Mouse (Mus musculus) right cerebral cortex, adult 18-20 months (tissue): ENCODE data around the gene Carmil1.

Experiments used
- DNase-seq: peaks from one replicate; pipeline ENCODE4 v3.0.0; 2022; ENCODE audit warnings: mixed read lengths

Gene Carmil1

GRCm38 (mm10) chr13:24257809-24258208, 22.8 kb downstream of the Carmil1 start:
- DNase-seq = no peak

DNA sequence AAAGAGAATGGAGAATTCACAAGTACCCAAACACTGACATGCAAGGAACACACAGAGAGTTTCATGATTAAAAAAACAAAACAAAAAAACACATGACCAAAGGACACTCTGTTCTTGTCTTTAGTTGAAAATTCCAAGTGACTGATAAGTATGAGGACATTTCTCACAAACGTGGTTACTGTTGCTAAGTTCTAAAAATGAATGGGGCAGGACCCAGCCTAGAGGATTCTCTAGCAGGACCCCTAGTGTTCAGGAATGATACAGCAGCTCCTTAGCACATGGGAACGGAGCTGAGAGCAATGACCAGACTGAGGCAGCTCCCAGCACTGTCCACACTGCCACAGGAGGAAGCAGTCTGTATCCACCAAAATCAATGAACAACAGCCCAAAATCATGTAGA, 26.6 kb downstream of the Carmil1 start:
- DNase-seq = no peak

DNA sequence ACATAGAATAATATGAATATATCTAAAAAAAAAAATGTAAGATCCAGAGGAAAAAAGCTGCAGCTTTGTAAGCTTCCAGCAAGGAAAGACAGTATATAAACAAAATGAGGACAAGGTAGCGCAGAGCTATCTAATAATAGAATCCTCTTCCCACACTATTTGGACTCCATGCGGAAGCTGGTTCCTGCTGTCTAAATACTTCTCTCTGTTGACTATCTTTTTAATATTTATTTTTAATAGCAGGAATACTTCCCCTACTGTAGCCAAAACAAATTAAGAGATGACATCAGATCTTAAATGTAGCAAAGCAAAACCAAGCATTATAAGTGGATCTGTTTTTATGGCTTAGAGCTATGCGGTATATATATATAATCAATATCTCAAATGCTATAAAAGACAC, 27.0 kb downstream of the Carmil1 start:
- DNase-seq = no peak

DNA sequence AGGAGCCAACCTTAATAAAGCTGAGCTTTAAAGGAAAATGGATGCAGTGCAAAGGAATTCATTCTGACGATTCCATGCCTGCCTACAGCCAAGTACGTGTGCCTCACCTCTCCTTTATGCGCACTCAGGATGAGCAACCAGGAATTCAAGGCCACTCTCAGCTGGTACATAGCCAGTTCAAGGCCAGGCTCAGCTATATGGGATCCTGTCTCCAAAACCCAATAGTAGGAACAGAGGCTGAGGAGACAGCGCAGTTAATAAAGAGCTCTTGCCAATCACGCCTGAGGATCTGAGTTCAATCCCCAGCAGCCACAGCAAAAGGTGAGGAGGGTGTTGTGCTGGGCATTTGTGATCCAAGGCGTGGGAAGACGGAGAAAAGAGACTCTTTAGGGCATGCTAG, 29.4 kb downstream of the Carmil1 start:
- DNase-seq = no peak

- DNase-seq = no peak
Measured at GRCm38 (mm10) chr13:24247928-24248327, 32.7 kb downstream of the Carmil1 start.

DNA sequence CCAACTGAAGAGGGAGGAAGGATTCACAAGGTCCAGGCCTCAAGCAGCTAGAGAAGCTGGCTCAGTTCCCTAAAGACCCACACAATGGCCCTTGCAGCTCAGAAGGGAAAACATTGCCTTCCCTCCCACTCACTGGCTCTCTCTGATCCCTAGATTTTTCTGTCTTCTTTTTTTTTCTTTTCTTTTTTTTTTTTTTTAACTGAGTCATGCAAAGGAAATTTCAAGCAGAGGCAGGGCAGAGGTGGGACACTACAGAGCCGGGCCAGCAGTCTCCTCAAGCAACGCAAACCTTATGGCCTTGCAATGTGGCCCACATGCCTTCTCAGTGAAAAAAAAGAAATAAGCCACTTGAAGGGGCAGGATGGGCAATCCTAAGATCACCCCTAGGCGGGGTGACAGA, 33.2 kb downstream of the Carmil1 start:
- DNase-seq = no peak

- DNase-seq = no peak
Measured at GRCm38 (mm10) chr13:24246266-24246665, 34.3 kb downstream of the Carmil1 start.

DNA sequence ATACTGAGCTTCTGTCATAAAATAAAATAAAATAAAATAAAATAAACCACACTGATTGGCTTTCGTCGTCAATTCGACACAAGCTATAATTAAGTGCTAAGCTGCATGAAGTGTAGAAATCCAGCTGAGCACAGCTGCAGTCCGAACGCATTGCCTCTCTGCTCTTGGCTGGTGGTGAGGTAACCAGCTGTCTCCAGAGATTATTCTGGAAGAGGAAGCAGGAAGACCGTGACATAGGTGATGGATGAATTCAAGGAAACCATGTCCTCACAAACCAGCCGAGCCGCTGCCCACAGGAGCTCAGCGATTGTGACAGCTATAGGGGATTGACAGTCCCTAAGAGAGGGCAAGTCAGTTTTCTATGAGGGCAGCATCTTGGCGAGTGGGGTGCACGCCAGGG, 36.0 kb downstream of the Carmil1 start:
- no peak for DNase-seq

GRCm38 (mm10) chr13:24243964-24244363, 36.6 kb downstream of the Carmil1 start:
- no peak for DNase-seq

- DNase-seq = no peak
Measured at GRCm38 (mm10) chr13:24242429-24243106, 38.0 kb downstream of the Carmil1 start.

GRCm38 (mm10) chr13:24241201-24241600, 39.4 kb downstream of the Carmil1 start:
- no peak for DNase-seq

DNA sequence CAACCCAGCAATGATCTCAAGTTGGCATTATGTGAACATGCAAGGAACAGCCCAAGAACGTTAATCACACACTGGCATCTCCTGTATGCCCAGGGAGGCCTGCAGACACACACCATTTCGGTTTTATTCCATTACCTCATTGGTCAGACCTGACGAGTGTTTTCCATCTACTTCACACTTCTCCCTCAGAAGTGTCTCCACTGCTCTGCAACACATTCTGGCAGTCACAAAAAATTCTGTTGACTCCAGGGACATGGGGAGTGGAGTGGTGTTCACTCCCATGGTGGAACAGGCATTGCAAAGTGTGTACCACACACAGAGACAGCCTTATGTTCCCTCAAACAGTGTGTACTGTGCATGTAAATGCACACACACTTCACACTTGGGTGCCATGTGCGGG, 40.2 kb downstream of the Carmil1 start:
- DNase-seq = no peak

- no peak for DNase-seq
Measured at GRCm38 (mm10) chr13:24238456-24239120, 42.0 kb downstream of the Carmil1 start.

DNA sequence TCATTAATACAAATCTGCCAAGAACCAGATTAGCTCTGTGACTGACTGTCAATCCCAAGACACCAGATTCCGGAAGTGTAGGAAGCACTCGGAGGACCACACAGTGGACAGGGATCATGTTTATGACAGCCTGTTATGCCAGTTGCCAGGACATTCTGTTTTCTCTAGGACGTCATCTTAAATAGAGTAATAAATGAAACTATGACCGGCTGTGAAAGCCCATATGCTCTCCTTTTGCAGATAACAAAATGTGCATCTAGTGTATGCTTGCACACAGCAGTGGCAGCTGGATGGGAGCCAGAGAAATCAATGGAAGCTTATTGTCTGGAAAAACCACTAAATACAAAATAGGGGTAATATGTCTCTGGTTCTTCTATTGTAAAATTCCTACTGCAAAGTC, 43.9 kb downstream of the Carmil1 start:
- no peak for DNase-seq

- DNase-seq = no peak
Measured at GRCm38 (mm10) chr13:24232750-24233149, 47.8 kb downstream of the Carmil1 start.

DNA sequence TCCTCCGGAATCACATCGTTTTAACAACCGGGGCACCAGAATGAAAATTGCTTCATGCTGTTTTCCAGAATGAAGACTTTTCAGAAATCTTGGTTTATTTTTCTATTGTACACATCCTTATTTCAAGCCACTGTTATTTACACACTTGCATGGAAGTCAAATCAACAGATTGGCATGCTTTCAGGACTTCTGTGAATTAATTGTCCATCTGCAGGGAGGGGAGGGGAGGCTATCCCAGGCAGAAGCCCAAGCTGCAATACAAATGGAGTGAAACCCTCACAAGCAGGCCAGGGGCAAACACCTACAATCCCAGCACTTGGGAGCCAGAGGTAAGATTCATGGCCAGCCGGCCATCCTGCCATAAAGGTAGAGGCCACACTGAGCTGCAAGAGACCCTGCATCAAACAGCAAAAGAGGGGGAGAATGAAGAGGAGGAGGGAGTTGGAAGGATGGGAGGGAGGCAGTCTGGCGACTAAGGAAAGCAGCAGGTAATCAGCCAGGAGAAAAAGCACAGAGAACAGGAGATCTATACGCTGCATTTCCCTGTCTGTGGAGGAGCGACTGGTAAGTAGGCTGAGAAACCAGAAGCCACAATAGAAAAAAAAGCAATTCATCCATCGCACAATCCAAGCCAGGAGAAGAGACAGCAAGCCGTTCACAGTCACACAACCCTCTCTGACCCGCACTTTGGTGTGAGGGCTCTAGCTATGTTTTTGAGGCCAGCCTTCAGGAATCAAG, 48.7 kb downstream of the Carmil1 start:
- no peak for DNase-seq

GRCm38 (mm10) chr13:24231146-24231545, 49.4 kb downstream of the Carmil1 start:
- no peak for DNase-seq

DNA sequence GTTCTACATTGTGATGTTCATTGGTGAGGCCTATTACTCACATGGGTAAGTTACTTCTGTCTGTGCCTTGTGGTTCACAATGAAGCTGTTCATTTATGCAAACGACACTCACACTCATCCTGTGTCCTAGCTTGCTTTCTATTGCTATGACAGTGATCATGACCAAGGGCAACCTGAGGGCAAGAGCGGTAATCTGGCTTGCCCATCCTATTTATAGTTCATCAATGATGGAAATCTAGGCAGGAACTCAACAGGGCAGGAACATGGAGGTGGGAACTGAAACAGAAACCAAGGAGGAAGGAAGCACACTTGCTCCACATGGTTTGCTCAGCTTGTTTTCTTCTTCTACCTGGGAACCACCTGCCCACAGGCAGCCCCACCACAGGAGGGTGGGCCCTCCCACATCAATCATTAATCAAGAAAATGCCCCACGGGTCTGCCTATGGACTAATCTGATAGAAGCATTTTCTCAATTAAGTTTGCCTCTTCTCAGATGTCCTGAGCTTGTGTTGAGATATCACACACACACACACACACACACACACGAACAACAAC, 50.0 kb downstream of the Carmil1 start:
- DNase-seq = no peak

DNA sequence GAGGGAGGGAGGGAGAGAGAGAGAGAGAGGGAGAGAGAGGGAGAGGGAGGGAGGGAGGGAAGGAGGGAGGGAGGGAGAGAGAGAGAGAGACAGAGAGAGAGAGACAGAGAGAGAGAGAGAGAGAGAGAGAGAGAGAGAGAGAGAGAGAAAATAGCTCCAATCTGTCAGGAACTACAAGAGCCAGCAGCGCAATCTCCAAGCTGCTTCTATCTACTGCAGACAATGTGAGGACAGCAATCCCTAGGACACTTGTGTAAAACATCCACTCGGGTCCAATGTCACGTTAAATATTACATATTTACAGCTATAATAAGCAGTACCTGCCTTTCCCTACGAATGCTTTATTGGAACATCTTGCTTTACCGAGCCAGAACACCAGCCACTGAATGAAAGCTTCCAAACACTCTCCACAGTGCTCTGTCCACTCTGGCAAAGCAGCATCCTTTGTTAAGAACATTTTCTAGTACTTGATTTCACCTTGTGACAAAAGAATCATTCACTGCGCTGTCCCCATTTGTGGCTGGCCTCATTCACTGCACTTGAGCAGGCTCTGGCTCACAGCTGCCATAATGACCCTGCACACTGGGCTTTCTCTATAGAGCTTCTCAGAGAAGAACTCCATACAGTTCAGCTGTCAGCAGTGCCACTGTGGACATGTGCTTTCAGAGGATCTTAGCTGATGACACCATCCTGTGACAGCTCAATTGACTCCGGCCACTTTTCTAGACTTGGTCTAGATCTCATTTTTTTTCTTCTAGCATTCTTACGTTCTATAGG, 57.0 kb downstream of the Carmil1 start:
- DNase-seq = no peak

GRCm38 (mm10) chr13:24220441-24220970, 60.1 kb downstream of the Carmil1 start:
- DNase-seq = no peak

GRCm38 (mm10) chr13:24211229-24211628, 69.4 kb downstream of the Carmil1 start:
- no peak for DNase-seq

GRCm38 (mm10) chr13:24206097-24206496, 74.5 kb downstream of the Carmil1 start:
- no peak for DNase-seq

DNA sequence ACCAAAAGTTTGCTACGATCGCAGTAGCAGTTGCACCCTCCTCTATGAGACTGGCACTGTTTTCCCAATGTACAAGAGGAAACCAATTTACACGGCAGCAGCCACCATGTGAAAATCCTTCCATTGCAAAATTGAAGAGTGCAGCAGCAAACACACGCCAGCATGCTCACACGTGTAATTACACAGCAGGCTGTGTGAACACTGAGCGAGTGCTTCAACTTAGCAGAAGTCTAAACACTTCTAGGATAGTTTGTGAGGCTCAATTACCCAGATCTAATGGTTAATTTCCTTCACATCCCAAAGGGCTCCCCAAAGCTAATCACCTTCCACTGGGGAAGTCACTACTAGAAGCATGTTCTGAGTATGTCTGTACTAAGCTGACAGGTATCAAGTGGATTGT, 78.3 kb downstream of the Carmil1 start:
- no peak for DNase-seq
